Mouse (Mus musculus) T-cell, adult 66 days (primary cell): ENCODE data around the gene Krt36. TPM values are rescaled to one million over a fixed set of nuclear protein-coding genes. Genes with fewer than 3 reads are reported as not detected.

ENCODE experiments used
- total RNA-seq, 2 experiments: library from RNA; stranded (reverse); gene quantifications; 3 replicates in 1 of 2; 4 replicates in 1 of 2; pipeline ENCODE4 v1.2.4; 2023

The Krt36 gene
- total RNA-seq, result not detected

DNA sequence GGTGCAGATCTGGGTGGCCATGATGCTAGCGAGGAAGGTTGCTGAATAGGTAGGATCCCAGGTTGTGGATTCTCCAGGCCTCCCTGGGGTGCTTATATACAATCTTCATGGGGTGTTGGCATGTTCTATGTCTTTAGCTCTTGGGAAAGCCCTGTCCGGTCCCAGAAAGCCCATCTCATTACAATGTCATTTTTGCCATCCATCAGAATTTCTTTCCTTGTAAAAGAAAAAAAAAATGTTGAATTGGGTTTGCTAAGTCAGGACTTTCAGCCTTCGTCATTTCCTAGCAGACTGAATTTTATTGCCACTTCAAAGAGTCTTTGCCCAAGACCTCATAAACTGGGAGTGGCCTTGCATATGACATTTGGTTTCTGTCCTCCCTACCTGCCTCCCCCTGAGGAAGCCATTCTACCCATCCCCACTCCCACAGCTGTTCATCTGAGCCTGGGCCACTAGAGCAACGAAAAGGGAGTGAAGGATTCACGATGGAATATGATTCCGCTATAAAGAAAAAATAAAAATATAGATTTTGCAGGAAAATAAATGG is at the start of gene Krt36:
Gene Krt36 (minus strand): TSS at position 51 of the 547 bp plus-strand sequence.

DNA sequence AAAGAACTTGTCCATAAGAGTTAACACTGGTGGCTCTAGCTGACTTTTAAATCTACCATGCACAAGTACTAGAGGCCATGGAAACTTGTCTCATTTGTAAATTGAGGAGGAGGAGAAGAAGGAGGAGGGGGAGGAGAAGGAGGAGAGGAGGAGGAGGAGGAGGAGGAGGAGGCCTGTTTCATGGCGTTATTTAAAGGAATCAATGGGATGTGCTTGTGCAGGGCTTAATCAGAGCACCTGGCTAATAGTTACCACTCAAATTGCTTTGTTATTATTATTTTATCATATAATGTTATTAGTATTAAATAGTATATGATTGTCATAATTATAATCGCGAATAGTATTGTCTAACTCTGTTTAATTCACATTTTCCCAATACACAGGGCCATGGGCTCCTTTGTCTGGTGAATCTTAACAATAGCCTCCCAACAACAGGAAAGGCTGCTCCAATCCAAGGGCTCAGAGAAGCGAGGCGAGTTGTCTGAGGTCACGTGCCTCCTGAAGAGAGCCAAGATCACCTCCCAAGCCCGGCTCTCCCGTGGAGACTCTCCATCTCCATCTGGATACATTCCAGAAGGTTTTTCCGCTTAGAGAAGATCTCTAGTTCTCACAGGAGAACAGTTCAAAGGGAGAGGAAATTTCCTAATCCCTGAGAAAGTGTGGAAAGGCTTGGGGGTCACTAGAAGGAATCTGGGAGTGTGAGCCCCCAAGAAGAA is 43.3 kb upstream of the Krt36 start, which contains the start of gene Krt19:
Gene Krt19 (minus strand): TSS at position 51 of the 716 bp plus-strand sequence.

GRCm38 (mm10) chr11:100135731-100136130 is 30.3 kb upstream of the Krt36 start, which contains the start of gene Krt15:
Gene Krt15 (minus strand): TSS chr11:100135928.

DNA sequence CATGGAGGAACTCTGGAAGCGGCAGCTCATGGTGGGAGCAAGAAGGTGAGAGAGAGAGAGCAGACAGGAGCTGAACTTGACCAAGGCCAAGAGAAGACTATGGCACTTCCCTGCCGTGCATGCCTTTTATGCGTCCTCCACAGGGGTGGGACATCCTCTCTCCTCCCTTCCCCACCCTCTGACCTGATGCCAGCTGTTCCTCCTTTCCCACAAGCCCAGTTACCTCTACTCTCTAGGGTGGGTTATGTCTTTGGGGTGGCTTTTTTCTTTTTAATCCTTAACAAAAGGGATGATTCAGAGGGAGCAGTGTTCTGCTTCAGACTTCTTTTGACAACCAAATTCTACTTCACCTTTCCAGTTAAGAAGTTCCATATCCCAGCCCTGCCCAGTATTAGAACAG is 16.0 kb upstream of the Krt36 start, which contains the start of gene Krt13:
Gene Krt13 (minus strand): TSS at position 101 of the 400 bp plus-strand sequence.

DNA sequence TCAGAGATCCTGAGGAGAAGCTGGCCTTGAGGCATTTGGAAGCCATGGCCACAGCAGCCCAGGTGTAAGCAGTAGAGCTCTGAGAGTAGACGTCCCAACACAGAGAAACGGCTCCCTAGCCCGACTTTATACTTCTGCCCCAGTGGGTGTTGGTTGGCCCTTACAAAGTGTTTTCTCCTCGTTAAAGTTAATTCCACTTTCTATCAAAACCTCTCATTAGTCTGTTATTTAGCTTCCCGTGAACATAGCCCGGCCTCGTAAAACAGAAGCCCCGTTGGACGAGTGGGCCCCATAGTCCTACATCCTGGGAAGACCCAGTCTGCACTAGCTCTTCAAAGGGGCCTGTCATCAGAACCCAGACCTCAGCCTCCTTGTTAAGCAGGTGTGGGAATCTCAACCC is 9.3 kb downstream of the Krt36 start, which contains the start of gene Krt35:
Gene Krt35 (minus strand): TSS at position 101 of the 400 bp plus-strand sequence.

GRCm38 (mm10) chr11:100087861-100088260 is 17.6 kb downstream of the Krt36 start, which contains the start of gene Krt32:
Gene Krt32 (minus strand): TSS chr11:100088226.

Other genes with a start within 250 kb of the Krt36 start
- not detected for gene Gm11568, start 247.7 kb downstream of the Krt36 start, total RNA-seq
- not detected for gene Gm11559, start 241.2 kb downstream of the Krt36 start, total RNA-seq
- not detected for gene Krtap9-1, start 232.2 kb downstream of the Krt36 start, total RNA-seq
- gene Gm11567, start 226.4 kb downstream of the Krt36 start, total RNA-seq, result not detected
- gene Krtap31-1, start 197.7 kb downstream of the Krt36 start, total RNA-seq, result not detected
- gene Gm11565, start 190.9 kb downstream of the Krt36 start, total RNA-seq, result not detected
- not detected for gene Krtap31-2, start 169.3 kb downstream of the Krt36 start, total RNA-seq
- not detected for gene Krtap9-5, start 157.2 kb downstream of the Krt36 start, total RNA-seq
- gene Krtap29-1, start 126.6 kb downstream of the Krt36 start, total RNA-seq, result not detected
- not detected for gene Krtap16-1, start 119.0 kb downstream of the Krt36 start, total RNA-seq
- not detected for gene Krtap17-1, start 111.6 kb downstream of the Krt36 start, total RNA-seq
- gene Krt33a, start 89.4 kb downstream of the Krt36 start, total RNA-seq, result not detected
- not detected for gene Krt33b, start 75.8 kb downstream of the Krt36 start, total RNA-seq
- not detected for gene Krt34, start 64.1 kb downstream of the Krt36 start, total RNA-seq
- not detected for gene Krt31, start 55.1 kb downstream of the Krt36 start, total RNA-seq
- gene Krt32, start 17.4 kb downstream of the Krt36 start, total RNA-seq, result not detected
- not detected for gene Krt35, start 9.4 kb downstream of the Krt36 start, total RNA-seq
- not detected for gene Krt13, start 15.9 kb upstream of the Krt36 start, total RNA-seq
- gene Krt15, start 30.3 kb upstream of the Krt36 start, total RNA-seq, result not detected
- not detected for gene Krt19, start 43.0 kb upstream of the Krt36 start, total RNA-seq
- gene Krt9, start 87.6 kb upstream of the Krt36 start, total RNA-seq, result not detected
- gene Krt14, start 101.9 kb upstream of the Krt36 start, total RNA-seq, result not detected
- not detected for gene Krt16, start 143.3 kb upstream of the Krt36 start, total RNA-seq
- gene Krt17, start 155.4 kb upstream of the Krt36 start, total RNA-seq, result not detected
- not detected for gene Krt42, start 164.2 kb upstream of the Krt36 start, total RNA-seq
- gene Eif1, start 214.3 kb upstream of the Krt36 start, total RNA-seq, result 1,000 to 10,000 TPM; 2,152 to 2,177 TPM
- not detected for gene Gast, start 228.8 kb upstream of the Krt36 start, total RNA-seq